In the genomic region with DNA sequence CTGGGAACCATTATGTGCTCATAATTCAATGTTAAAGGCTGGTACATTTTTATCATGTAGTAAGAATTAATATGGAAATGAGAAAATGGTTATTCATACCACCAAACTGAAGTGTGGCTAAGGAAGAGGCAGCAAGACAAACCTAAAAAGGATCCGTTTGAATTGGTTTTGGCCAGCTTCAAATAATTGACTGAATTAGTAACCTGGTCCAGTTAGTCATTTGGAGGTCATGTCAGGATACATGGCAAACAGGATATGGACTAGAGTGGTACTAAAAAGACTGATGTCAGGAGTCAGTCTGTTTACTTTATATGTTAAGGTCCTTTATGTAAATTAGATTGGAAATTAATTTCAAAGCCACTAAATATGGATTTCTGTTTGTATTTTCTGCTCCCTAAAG, we compare ENCODE assay signal across 27 mouse cellular contexts. TPM values are rescaled to one million over a fixed set of nuclear protein-coding genes. Genes with fewer than 3 reads are reported as not detected.
DNase-seq lines count a peak whose midpoint lies in the region; ATAC-seq and TF ChIP-seq lines count a peak whose summit lies in the region.
"Had no signal": no experiment of that assay in that cellular context is flagged by ENCODE, and none has a peak within 500 bp of the region (broad histone marks: within the 10 kb centered on the region; RNA-seq: fewer than 3 reads in every experiment).

No protein-coding gene starts in this region.

- DNase-seq in kidney, adult 11 months: peak; percentile 23
- DNase-seq in kidney, postnatal 4 days: no peak
- DNase-seq in kidney, adult 8-10 months: peak; percentile 14 to 72
- no peak for DNase-seq in kidney, postnatal 25 days
- peak; percentile 7 for DNase-seq in kidney, postnatal 14 days
- DNase-seq in liver, postnatal 0 days: no peak
- DNase-seq in liver, embryonic 11.5 days (ENCODE audit: low spot score): no peak
- DNase-seq: adrenal gland, adult 8-10 months; adrenal gland, postnatal 14 days; adrenal gland, postnatal 36 days; B cell, adult 2 months; cerebellum, adult 11-12 months; cerebellum, adult 2 months; cerebellum, adult 9-10 months; cerebellum, postnatal 10 days; cerebellum, postnatal 25 days had no signal

- H3K9me3 ChIP-seq in kidney, embryonic 16.5 days (ENCODE audit: low read length): no peaks in the 10 kb centered on the region
- H3K9me3 ChIP-seq in liver, postnatal 0 days (ENCODE audit: low read length): no peaks in the 10 kb centered on the region
- H3K9me3 ChIP-seq in liver, embryonic 11.5 days (ENCODE audit: control insufficient read depth, low read length): no peaks in the 10 kb centered on the region
- H3K9me3 ChIP-seq: embryonic facial prominence, embryonic 10.5 days; embryonic facial prominence, embryonic 12.5 days; forebrain, embryonic 13.5 days had no signal

- no peak overlapping the region for H3K4me2 ChIP-seq in kidney, embryonic 16.5 days (replicated peaks; ENCODE audit: low read depth, low read length)
- H3K4me2 ChIP-seq in liver, postnatal 0 days (ENCODE audit: low read depth, low read length): no peak overlapping the region
- no peak overlapping the region for H3K4me2 ChIP-seq in liver, embryonic 11.5 days
- H3K4me2 ChIP-seq: embryonic facial prominence, embryonic 12.5 days; forebrain, embryonic 13.5 days had no signal

- H3K4me3 ChIP-seq in kidney, embryonic 16.5 days (ENCODE audit: low read length): no peak overlapping the region
- H3K4me3 ChIP-seq in liver, postnatal 0 days (ENCODE audit: low read depth, low read length): no peak overlapping the region
- H3K4me3 ChIP-seq in liver, embryonic 11.5 days (ENCODE audit: low read depth, low read length): no peak overlapping the region
- H3K4me3 ChIP-seq: embryonic facial prominence, embryonic 10.5 days; embryonic facial prominence, embryonic 12.5 days; forebrain, embryonic 13.5 days had no signal

- no peaks in the 10 kb centered on the region for H3K4me1 ChIP-seq in kidney, embryonic 16.5 days (ENCODE audit: insufficient read depth, low read length)
- H3K4me1 ChIP-seq in liver, postnatal 0 days (ENCODE audit: insufficient read depth): no peaks in the 10 kb centered on the region
- H3K4me1 ChIP-seq in liver, embryonic 11.5 days (replicated peaks; ENCODE audit: control insufficient read depth, insufficient read depth, low read length): no peaks in the 10 kb centered on the region
- H3K4me1 ChIP-seq: embryonic facial prominence, embryonic 10.5 days; embryonic facial prominence, embryonic 12.5 days; forebrain, embryonic 13.5 days had no signal

- WGBS in kidney, embryonic 16.5 days: 64% methylated on average over 1 of the region's 1 CpGs
- WGBS in liver, postnatal 0 days (ENCODE audit: insufficient replicate concordance): 51% methylated on average over 1 of the region's 1 CpGs
- WGBS in liver, embryonic 11.5 days: 69% methylated on average over 1 of the region's 1 CpGs

- no peak for TF ChIP-seq CTCF in liver, postnatal 0 days (IDR thresholded peaks at IDR 0.05; ENCODE audit: low read depth)

- TF ChIP-seq EP300 in liver, postnatal 0 days (IDR thresholded peaks at IDR 0.05; ENCODE audit: low read depth): no peak

- no peaks in the 10 kb centered on the region for H3K36me3 ChIP-seq in kidney, embryonic 16.5 days (ENCODE audit: insufficient read depth, low read length)
- no peaks in the 10 kb centered on the region for H3K36me3 ChIP-seq in liver, postnatal 0 days (replicated peaks; ENCODE audit: insufficient read depth, low read length)
- H3K36me3 ChIP-seq in liver, embryonic 11.5 days (ENCODE audit: control insufficient read depth, insufficient read depth, low read length): no peaks in the 10 kb centered on the region
- H3K36me3 ChIP-seq: embryonic facial prominence, embryonic 10.5 days; embryonic facial prominence, embryonic 12.5 days; G1E had no signal

- ATAC-seq in kidney, embryonic 16.5 days (ENCODE audit: low FRiP score, low TSS enrichment): no peak
- peak; percentile 47; the same call in 1 of the 2 replicates for ATAC-seq in liver, postnatal 0 days
- ATAC-seq in liver, embryonic 11.5 days (replicated peaks; ENCODE audit: low FRiP score): no peak
- ATAC-seq: activated CD4-positive, CD25-positive, alpha-beta regulatory T cell, adult 4 months; CD4-positive, CD25-positive, alpha-beta regulatory T cell, adult 4 months; forebrain, embryonic 13.5 days; Patski had no signal

- H3K27me3 ChIP-seq in kidney, embryonic 16.5 days (ENCODE audit: insufficient read depth, low read length): no peaks in the 10 kb centered on the region
- H3K27me3 ChIP-seq in liver, postnatal 0 days (ENCODE audit: insufficient read depth, low read length): no peaks in the 10 kb centered on the region
- no peaks in the 10 kb centered on the region for H3K27me3 ChIP-seq in liver, embryonic 11.5 days (replicated peaks; ENCODE audit: control insufficient read depth, insufficient read depth, low read length)
- H3K27me3 ChIP-seq: embryonic facial prominence, embryonic 12.5 days; forebrain, embryonic 13.5 days; Patski had no signal

- no peak overlapping the region for H3K9ac ChIP-seq in kidney, embryonic 16.5 days (replicated peaks; ENCODE audit: low read length)
- no peak overlapping the region for H3K9ac ChIP-seq in liver, postnatal 0 days (replicated peaks)
- no peak overlapping the region for H3K9ac ChIP-seq in liver, embryonic 11.5 days (ENCODE audit: low read depth, low read length)
- H3K9ac ChIP-seq: embryonic facial prominence, embryonic 12.5 days; forebrain, embryonic 13.5 days had no signal

- H3K27ac ChIP-seq in kidney, embryonic 16.5 days (ENCODE audit: low read length): no peak overlapping the region
- H3K27ac ChIP-seq in liver, postnatal 0 days (ENCODE audit: low read depth): no peak overlapping the region
- H3K27ac ChIP-seq in liver, embryonic 11.5 days (ENCODE audit: low read depth, low read length): no peak overlapping the region
- H3K27ac ChIP-seq: embryonic facial prominence, embryonic 10.5 days; embryonic facial prominence, embryonic 12.5 days; forebrain, embryonic 13.5 days had no signal

RNA-seq across cellular contexts. Expression of a gene that starts 41.9 kb away (rescaled TPM):
- 0.13 and 0.36 TPM in 2 replicates for polyA plus RNA-seq in kidney, embryonic 16.5 days (2015; fragmentation: Nextera tagmentation; extraction: Ambion mirVana)
- 2.0 and 2.1 TPM in 2 replicates for polyA plus RNA-seq in liver, postnatal 0 days (2015; fragmentation: Nextera tagmentation; extraction: Ambion mirVana)
- not detected in 2 replicates for polyA plus RNA-seq in liver, embryonic 11.5 days (2014; fragmentation: Nextera tagmentation; extraction: Ambion mirVana)
- polyA plus RNA-seq: activated CD4-positive, CD25-positive, alpha-beta regulatory T cell, adult 4 months; CD4-positive, CD25-positive, alpha-beta regulatory T cell, adult 4 months; embryonic facial prominence, embryonic 10.5 days; embryonic facial prominence, embryonic 12.5 days; embryonic facial prominence, embryonic 14.5 days; forebrain, embryonic 11.5 days; G1E had no signal

RNA-seq across cellular contexts. Expression of a gene that starts 52.3 kb away (rescaled TPM):
- 0.18 TPM in 1 of 2 replicates, not detected in the other for polyA plus RNA-seq in kidney, embryonic 16.5 days (2015; fragmentation: Nextera tagmentation; extraction: Ambion mirVana)
- 0.36 and 0.49 TPM in 2 replicates for polyA plus RNA-seq in liver, postnatal 0 days (2015; fragmentation: Nextera tagmentation; extraction: Ambion mirVana)
- polyA plus RNA-seq in liver, embryonic 11.5 days (2014; fragmentation: Nextera tagmentation; extraction: Ambion mirVana): not detected in 2 replicates
- polyA plus RNA-seq: activated CD4-positive, CD25-positive, alpha-beta regulatory T cell, adult 4 months; CD4-positive, CD25-positive, alpha-beta regulatory T cell, adult 4 months; cerebellum, adult 2 months; cortical plate, adult 2 months; embryonic facial prominence, embryonic 10.5 days; embryonic facial prominence, embryonic 12.5 days; embryonic facial prominence, embryonic 14.5 days; forebrain, embryonic 11.5 days; forebrain, embryonic 13.5 days; G1E; Patski had no signal

Comparison
In these comparisons a context has a peak if more than half of its experiments do, and no peak if none do; other contexts are left out.
1. DNase-seq: peak in kidney, adult 11 months (single experiment), kidney, adult 8-10 months (2 of 2) and kidney, postnatal 14 days (single experiment); none in kidney, postnatal 4 days (0 of 2), kidney, postnatal 25 days (0 of 2), liver, postnatal 0 days (single experiment) and liver, embryonic 11.5 days (single experiment).